Mouse (Mus musculus) neutrophil, adult 5-6 weeks (primary cell): Measurements from ENCODE around the gene Bod1l. TPM values are rescaled to one million over a fixed set of nuclear protein-coding genes. Genes with fewer than 3 reads are reported as not detected.
A peak's percentile ranks its signal among the peaks of the same experiment; 100 is the strongest.

Experiments used
- ATAC-seq: fragments of 151-379, 151-347 bp; 2 replicates; pipeline ENCODE4 v1.8.0; 2017; ENCODE audit warnings: mild to moderate bottlenecking, moderate TSS enrichment; ENCODE audit not compliant: insufficient number of reproducible peaks, poor library complexity, low FRiP score, severe bottlenecking; ENCODE audit errors: extremely low read depth
- total RNA-seq: library from RNA; stranded (forward); fragments of 200-1000 nt; gene quantifications from 2 replicates; pipeline ENCODE4 v1.2.3, GENCODE M21; 2017

Gene Bod1l
- total RNA-seq, result 64.5 and 65.5 TPM in 2 replicates

GRCm38 (mm10) chr5:41844147-41844529 lies at the start of gene Bod1l:
Gene Bod1l, minus strand, starts transcription at chr5:41844315.
- ATAC-seq, result peak; percentile 88

GRCm38 (mm10) chr5:41893351-41893750 lies 49.2 kb upstream of the Bod1l start:
- ATAC-seq, result no peak

GRCm38 (mm10) chr5:41890871-41891270 lies 46.8 kb upstream of the Bod1l start:
- no peak for ATAC-seq

GRCm38 (mm10) chr5:41889245-41889849 lies 45.2 kb upstream of the Bod1l start:
- no peak for ATAC-seq

GRCm38 (mm10) chr5:41888834-41889233 lies 44.7 kb upstream of the Bod1l start:
- no peak for ATAC-seq

GRCm38 (mm10) chr5:41887738-41888137 lies 43.6 kb upstream of the Bod1l start:
- ATAC-seq, result 0 out of 2 replicates have a peak, but pooled peaks have one; percentile 26

- no peak for ATAC-seq
Observed at GRCm38 (mm10) chr5:41884563-41884962, 40.4 kb upstream of the Bod1l start.

- ATAC-seq, result no peak
Observed at GRCm38 (mm10) chr5:41871164-41871563, 27.0 kb upstream of the Bod1l start.

GRCm38 (mm10) chr5:41855781-41856180 lies 11.7 kb upstream of the Bod1l start:
- ATAC-seq, result no peak

- no peak for ATAC-seq
Observed at GRCm38 (mm10) chr5:41845558-41845937, 1.4 kb upstream of the Bod1l start.

GRCm38 (mm10) chr5:41844820-41845557 lies 874 bp upstream of the Bod1l start:
- peak; percentile 15; the same call in 1 of the 2 replicates for ATAC-seq

GRCm38 (mm10) chr5:41843419-41844146 lies 532 bp downstream of the Bod1l start:
- no peak for ATAC-seq

GRCm38 (mm10) chr5:41842681-41843080 lies 1.4 kb downstream of the Bod1l start:
- ATAC-seq, result no peak

- ATAC-seq, result no peak
Observed at GRCm38 (mm10) chr5:41841735-41842134, 2.4 kb downstream of the Bod1l start.

GRCm38 (mm10) chr5:41830100-41830499 lies 14.0 kb downstream of the Bod1l start:
- no peak for ATAC-seq

GRCm38 (mm10) chr5:41821158-41821557 lies 23.0 kb downstream of the Bod1l start:
- ATAC-seq, result no peak

- ATAC-seq, result no peak
Observed at GRCm38 (mm10) chr5:41820530-41820929, 23.6 kb downstream of the Bod1l start.

GRCm38 (mm10) chr5:41812516-41812915 lies 31.6 kb downstream of the Bod1l start:
- ATAC-seq, result no peak

- no peak for ATAC-seq
Observed at GRCm38 (mm10) chr5:41811279-41811678, 32.8 kb downstream of the Bod1l start.

GRCm38 (mm10) chr5:41807383-41807782 lies 36.7 kb downstream of the Bod1l start:
- ATAC-seq, result no peak
